Mouse (Mus musculus) left cerebral cortex, adult 6 months (tissue): Measurements from ENCODE around the gene Rabep1. TPM values are rescaled to one million over a fixed set of nuclear protein-coding genes. Genes with fewer than 3 reads are reported as not detected.

Experiments
- long read RNA-seq, 2 experiments: library from polyadenylated mRNA; unstranded; transcript quantifications; one replicate each; pipeline ENCODE4 v2.0.0; 2019 to 2020
- polyA plus RNA-seq: library from polyadenylated mRNA; unstranded; fragments of <200 nt; fragmentation: Nextera tagmentation; gene quantifications from 2 replicates; pipeline ENCODE4 v1.2.3, GENCODE M21; 2021

The Rabep1 gene
- polyA plus RNA-seq: 88.3 and 101 TPM in 2 replicates
- long read RNA-seq, experiment 1, full-length matches to known transcripts: 41 of 155 reads
- long read RNA-seq, experiment 1, partial matches to known transcripts: 69 of 155 reads
- long read RNA-seq, experiment 1, other reads (novel, unspliced or antisense): 45 of 155 reads
- long read RNA-seq, experiment 2, full-length matches to known transcripts: 1 of 177 reads
- long read RNA-seq, experiment 2, partial matches to known transcripts: 157 of 177 reads
- long read RNA-seq, experiment 2, other reads (novel, unspliced or antisense): 19 of 177 reads

GRCm38 (mm10) chr11:70844559-70845456 lies at the start of gene Rabep1:
Gene Rabep1 (plus strand): TSS chr11:70844778.

DNA sequence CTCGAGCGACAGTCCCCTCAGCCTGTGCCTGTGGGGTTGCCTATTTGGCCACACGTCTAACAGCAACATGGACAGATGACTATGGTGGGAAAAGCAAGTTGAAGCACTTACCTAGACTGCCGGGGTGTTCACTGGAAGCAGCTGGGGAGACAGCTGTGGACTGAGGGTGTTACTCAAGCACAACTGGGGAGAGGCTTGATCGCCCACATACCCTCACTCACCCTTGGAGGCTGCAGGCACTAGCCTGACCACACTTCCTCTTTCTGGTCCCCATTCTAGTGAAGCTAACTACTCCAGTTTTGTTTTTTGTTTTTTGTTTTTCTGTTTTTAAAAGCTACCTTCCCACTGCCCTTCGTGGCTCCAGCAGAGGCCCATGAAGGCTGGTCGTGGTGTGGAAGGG lies 32.2 kb upstream of the Rabep1 start, which contains the start of gene Scimp:
Gene Scimp (minus strand): TSS at position 222 of the 400 bp plus-strand sequence.

GRCm38 (mm10) chr11:70969821-70970559 lies 125.4 kb downstream of the Rabep1 start, which contains the start of the genes Nup88 and Rpain:
Gene Nup88 (minus strand): TSS chr11:70969973.
Gene Rpain (plus strand): TSS chr11:70970213.

DNA sequence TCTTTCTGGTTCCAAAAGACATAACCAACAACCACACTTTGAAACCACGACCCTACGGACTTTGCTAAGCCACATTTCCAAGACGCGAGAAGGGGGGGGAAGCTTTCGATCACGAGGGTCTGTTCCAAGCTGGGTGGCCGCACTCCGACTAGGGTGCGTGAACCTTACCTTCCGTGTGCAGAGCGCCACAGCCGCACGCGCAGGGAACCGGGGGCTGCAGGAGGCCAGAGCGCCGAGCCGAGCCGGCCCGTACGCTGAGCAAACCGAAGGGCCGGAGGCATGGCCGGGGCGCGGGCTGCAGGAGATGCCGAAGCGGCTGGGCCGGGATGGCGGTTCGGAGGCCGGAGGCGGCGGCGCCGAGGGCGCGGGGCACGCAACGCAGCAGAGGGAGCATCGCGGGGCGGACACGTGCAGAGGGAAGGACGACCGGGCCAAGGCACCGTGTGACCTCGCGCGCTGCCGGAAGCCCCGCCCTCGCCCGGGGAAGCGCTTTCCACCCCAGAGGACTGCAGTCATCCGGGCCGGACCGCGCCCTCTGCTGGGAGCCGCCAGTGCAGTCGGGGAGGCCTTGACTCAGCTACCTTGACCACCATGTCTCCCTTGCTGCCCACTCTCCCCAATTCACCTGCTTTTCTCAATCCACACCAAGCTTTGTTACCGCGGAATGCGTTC lies 138.1 kb downstream of the Rabep1 start, which contains the start of gene C1qbp:
Gene C1qbp (minus strand): TSS at position 470 of the 672 bp plus-strand sequence.

Other genes starting within 250 kb of the Rabep1 start
- not detected in 2 replicates for gene 4930544D05Rik, start 228.9 kb upstream of the Rabep1 start, polyA plus RNA-seq
- gene Chrne, start 225.6 kb upstream of the Rabep1 start, polyA plus RNA-seq: 0.31 TPM in 1 of 2 replicates, not detected in the other
- gene Gp1ba, start 205.7 kb upstream of the Rabep1 start, polyA plus RNA-seq: 0.10 TPM in 2 replicates
- gene Rnf167, start 197.5 kb upstream of the Rabep1 start, polyA plus RNA-seq: 81.8 and 93.4 TPM in 2 replicates
- gene Slc25a11, start 197.3 kb upstream of the Rabep1 start, polyA plus RNA-seq: 175 and 205 TPM in 2 replicates
- gene Pfn1, start 190.1 kb upstream of the Rabep1 start, polyA plus RNA-seq: 296 and 431 TPM in 2 replicates
- gene Eno3, start 187.6 kb upstream of the Rabep1 start, polyA plus RNA-seq: 4.1 and 5.0 TPM in 2 replicates
- 75.7 and 84.4 TPM in 2 replicates for gene Spag7, start 175.4 kb upstream of the Rabep1 start, polyA plus RNA-seq
- 53.9 and 107 TPM in 2 replicates for gene Camta2, start 156.7 kb upstream of the Rabep1 start, polyA plus RNA-seq
- gene Inca1, start 144.6 kb upstream of the Rabep1 start, polyA plus RNA-seq: 3.7 and 3.8 TPM in 2 replicates
- gene Kif1c, start 144.2 kb upstream of the Rabep1 start, polyA plus RNA-seq: 0.82 and 4.5 TPM in 2 replicates
- gene Zfp3, start 80.6 kb upstream of the Rabep1 start, polyA plus RNA-seq: 10.3 and 10.8 TPM in 2 replicates
- gene Scimp, start 32.2 kb upstream of the Rabep1 start, polyA plus RNA-seq: 0.20 TPM in 1 of 2 replicates, not detected in the other
- 25.6 and 31.6 TPM in 2 replicates for gene Nup88, start 125.2 kb downstream of the Rabep1 start, polyA plus RNA-seq
- gene Rpain, start 125.4 kb downstream of the Rabep1 start, polyA plus RNA-seq: 42.2 and 53.7 TPM in 2 replicates
- 187 and 197 TPM in 2 replicates for gene C1qbp, start 138.2 kb downstream of the Rabep1 start, polyA plus RNA-seq
- gene Dhx33, start 159.7 kb downstream of the Rabep1 start, polyA plus RNA-seq: 5.9 and 7.5 TPM in 2 replicates
- 10.2 and 10.6 TPM in 2 replicates for gene Mis12, start 174.8 kb downstream of the Rabep1 start, polyA plus RNA-seq
- 22.2 and 23.8 TPM in 2 replicates for gene Derl2, start 175.1 kb downstream of the Rabep1 start, polyA plus RNA-seq
- 280 and 322 TPM in 2 replicates for gene 6330403K07Rik, start 188.7 kb downstream of the Rabep1 start, polyA plus RNA-seq